Mouse (Mus musculus) inflammation-experienced regulatory T-cells, adult 16 weeks (primary cell): Measurements from ENCODE around the gene Scn3a. TPM values are rescaled to one million over a fixed set of nuclear protein-coding genes. Genes with fewer than 3 reads are reported as not detected.

Experiments
- polyA plus RNA-seq: library from polyadenylated mRNA; unstranded; fragments of 100-300 nt; shearing (Covaris generic); gene quantifications from one replicate; pipeline ENCODE4 v1.2.1, GENCODE M21; 2017

Gene Scn3a
- polyA plus RNA-seq = not detected

GRCm38 (mm10) chr2:65566793-65567787 lies at the start of gene Scn3a:
Gene Scn3a, minus strand, starts transcription at chr2:65567627.

Other genes starting within 250 kb of the Scn3a start
- 0.20 TPM for gene Slc38a11, start 203.6 kb downstream of the Scn3a start, polyA plus RNA-seq
- gene Scn2a, start 53.1 kb upstream of the Scn3a start, polyA plus RNA-seq = 0.59 TPM